Mouse (Mus musculus): ENCODE results near the gene Styx.

Gene Styx

DNA sequence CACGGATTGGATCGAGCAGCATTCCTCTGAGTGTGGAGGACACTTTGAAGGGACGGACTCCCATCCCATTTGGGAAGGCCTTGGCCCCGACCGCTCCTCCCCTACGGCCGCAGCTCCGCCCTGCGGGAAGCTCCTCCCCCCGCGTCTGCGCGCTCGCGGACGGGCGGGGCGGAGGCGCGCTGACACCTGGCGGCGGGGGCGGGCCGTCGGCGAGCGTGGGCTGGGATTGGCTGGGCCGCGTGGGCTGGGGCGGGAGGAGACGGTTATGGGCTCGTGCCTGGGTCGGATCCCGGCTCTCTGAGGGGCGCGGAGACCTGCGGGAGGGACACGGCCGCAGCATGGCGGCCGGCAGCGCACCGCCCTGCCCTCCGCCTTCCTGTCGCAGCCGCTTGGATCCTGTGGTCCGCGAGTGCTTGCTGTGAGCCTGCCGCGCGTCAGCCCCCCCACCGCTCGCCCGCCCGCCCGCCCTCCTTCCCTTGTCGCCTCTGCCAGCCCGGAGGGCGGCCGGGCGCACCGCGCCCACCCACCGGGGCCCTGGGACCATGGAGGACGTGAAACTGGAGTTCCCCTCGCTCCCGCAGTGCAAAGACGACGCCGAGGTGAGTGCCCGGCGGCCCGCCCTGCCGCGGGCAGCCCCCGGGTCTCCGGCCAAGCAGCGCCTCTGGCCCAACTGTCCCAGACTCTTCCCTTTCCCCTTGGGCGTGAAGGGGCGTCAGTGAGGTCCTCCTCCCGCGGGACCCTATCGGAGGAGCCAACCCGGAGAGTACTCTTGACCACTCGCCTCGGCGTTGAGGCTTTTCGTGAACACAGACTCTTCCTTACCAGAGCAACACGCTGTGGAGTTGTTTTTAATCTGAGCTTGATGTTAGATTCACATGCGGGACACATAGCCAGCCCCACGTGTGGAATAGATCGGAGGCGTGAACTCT, at the start of gene Styx:
Gene Styx (plus strand): TSS at position 163 of the 929 bp plus-strand sequence.
- peak; percentile 97 for DNase-seq

DNA sequence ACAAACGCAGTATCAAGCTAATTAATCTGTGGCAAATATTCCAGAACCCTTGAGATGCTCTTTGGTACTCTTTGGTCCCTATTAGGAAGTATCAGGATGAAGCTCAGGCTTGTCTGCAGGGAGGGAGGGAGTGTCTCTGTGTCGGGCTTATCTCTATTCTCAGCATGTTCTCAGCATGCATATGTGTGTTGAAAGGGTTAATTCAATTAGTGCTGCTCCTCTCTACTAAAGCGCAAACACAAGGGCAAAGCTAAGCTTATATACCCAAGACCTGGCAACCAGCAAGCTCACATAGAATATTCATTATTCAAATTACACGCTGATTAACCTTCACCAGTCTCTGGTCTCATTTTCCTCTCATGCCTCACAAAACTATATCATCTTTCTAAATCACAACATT, 47.0 kb upstream of the Styx start:
- DNase-seq = no peak

DNA sequence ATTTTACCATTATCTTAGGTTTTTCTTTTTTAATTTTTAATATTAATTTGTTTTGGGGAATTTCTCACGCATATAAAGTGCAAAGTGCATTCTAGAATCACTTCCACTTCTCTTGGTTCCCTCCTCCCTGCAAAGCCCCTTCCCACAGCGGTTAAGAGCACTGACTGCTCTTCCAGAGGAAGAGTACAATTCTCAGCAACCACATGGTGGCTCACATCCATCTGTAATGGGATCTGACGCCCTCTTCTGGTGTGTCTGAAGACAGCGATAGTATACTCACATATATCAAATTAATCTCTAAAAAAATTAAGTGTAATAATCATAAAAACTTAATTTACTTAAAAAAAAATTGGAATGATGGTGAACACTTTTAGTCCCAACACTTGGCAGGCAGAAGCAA, 46.5 kb upstream of the Styx start:
- DNase-seq = no peak

GRCm38 (mm10) chr14:45305852-45306251, 45.0 kb upstream of the Styx start:
- DNase-seq = no peak

GRCm38 (mm10) chr14:45307630-45308328, 43.1 kb upstream of the Styx start:
- DNase-seq = no peak

GRCm38 (mm10) chr14:45309646-45310045, 41.2 kb upstream of the Styx start:
- peak; percentile 50 for DNase-seq

DNA sequence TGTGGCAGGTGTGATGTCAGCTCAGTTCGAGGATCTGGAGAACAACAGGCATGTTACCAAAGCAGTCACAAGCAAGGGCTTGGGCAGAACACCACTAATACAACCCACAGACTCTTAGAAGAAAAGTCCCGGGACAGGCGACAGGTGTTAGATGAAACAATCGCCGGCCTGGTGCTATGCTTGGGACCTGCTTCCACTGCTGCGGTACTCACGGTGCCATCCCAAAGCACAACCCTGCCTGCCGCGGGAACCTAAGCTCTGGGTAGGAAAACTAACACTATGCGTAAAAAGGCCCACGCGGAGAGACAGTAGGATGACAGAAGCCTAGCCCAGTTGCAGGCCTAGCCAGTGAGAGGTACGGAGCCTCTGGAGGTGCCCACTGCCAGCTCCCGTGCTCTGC, 40.8 kb upstream of the Styx start:
- no peak for DNase-seq

DNA sequence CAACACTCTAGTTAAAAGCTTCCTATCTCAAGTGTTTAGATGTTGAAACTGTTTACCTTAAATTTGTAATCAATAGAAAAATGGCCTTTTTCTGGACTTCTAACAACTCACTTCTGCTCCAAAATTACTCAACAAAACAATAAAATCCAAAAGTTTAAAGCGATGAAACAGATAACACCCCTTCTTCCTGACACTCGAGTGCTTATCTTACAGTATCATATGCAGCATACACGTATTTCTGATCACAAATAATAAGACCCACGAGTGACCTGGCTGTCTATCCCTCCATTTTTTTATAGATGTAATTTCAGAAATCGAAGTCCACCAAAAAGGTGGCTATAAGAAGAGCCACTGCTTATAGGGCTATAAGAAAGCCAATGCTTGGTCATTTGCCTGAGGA, 34.0 kb upstream of the Styx start:
- no peak for DNase-seq

GRCm38 (mm10) chr14:45317921-45318411, 32.9 kb upstream of the Styx start:
- no peak for DNase-seq

DNA sequence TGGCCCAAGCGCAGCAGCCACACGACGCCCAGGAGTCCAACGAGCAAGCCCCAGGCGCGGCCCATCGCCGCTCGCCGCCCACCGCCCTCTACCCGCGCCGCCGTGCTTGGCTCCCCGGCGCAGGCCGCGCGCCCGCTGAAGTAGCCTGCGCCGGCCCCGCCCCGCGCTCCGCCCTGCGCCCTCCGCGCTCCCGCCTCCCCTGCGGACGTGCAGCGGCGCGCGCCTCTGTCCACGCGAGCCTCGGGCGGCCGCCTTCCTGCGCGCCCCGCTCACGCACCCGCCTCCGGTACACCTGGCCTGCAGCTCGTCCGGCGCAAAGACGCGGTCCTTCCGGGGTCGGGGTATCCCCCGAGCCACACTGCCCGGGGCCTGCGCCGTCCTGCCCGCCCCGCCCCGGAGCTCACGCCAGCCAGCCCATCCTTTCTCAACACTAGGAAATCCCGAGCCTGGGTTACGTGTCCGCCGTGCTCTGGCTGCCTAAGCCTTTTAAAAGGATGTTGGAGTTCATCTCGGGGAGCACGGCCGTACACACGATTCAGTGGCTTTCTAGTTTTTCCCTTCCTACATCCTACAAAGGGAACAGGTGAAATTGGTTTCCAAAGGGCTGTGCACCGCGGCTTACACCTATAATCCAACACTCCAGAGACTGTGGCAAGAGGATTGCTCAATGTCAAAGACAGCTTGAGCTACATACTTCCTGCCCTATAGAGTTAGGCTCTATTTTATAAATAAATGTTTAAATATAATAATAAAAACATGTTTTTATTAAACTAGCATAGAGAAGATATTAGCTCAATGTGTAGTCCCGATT, 32.3 kb upstream of the Styx start, which contains the start of gene Ero1l:
Gene Ero1l (minus strand): TSS at position 346 of the 811 bp plus-strand sequence.
- DNase-seq = peak; percentile 87

GRCm38 (mm10) chr14:45319237-45319610, 31.7 kb upstream of the Styx start:
- no peak for DNase-seq

- no peak for DNase-seq
Observed at GRCm38 (mm10) chr14:45320111-45320510, 30.8 kb upstream of the Styx start.

GRCm38 (mm10) chr14:45321067-45321466, 29.8 kb upstream of the Styx start:
- no peak for DNase-seq

DNA sequence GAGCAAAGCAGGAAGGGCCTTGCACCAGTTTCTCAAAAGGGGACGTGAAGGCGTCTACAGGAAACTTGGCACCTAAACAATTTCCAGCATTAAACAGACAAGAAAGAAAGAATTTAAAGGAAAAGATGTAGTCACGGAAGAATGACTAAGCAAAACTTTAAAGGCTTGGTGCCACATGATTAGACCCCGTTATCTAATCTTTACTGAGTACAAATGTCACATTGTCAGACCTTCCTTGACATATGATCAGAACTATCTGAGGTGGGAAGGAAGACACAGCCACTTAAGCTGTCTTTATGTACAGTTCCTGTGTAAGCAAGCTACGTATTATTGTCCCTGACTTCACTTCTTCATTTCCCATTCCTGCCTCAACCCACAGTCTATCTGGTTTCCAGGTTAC, 29.3 kb upstream of the Styx start:
- DNase-seq = no peak

GRCm38 (mm10) chr14:45322450-45322849, 28.4 kb upstream of the Styx start:
- no peak for DNase-seq

GRCm38 (mm10) chr14:45323320-45323719, 27.6 kb upstream of the Styx start:
- DNase-seq = no peak

- no peak for DNase-seq
Observed at GRCm38 (mm10) chr14:45325471-45325870, 25.4 kb upstream of the Styx start.

DNA sequence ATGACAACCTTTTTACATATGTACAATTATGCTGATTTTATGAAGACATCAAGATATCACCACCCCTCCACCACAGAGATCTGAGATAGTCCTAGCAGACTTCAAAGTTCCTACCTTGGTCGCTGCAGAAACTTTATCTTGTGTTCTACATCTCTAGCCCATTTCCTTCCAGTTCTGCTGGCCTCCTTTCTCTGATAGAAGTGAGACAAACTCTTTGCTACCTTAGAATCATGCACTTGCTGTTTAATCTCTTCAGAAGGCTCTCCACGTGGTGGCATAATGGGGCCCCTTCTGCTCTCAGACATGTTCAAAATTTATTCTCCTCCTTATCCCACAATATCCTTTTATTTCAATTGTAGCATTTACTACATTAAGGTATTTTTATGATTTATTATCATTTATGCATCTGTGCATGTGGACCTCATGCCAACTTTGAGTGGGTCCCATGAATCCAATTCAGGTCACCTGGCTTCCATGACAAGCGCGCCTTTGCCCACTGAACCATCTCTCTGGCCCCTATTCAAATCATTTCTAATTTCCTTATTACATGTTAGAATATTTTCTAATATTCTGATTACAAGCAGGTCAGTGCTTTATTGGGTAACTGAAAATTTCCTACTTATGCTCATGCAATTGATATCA, 22.7 kb upstream of the Styx start:
- no peak for DNase-seq

DNA sequence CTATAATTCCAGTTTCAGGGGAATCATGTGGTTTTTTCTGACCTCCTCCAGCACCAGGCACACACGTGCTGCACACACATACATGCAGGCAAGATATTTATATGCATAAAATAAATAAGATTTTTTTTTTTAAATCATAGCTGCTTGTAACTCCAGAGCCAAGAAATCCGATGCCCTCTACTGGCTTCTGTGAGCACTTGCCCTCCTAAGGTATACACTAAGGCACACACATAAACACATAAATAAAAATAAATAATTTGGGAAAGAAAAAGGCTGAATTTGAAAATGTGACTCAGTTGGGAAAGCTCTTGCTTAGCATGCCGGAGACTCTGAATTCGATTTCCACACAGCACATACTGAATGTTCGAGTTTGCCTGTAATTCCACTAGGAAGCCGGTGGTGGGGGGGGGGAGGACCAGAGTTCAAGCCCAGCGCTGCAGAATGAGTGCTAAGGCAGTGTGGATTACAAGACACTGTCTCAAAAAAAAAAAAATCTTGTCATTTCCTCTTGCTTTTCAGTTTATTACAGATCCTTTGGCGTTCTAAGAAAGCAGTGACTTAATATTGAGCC, 21.8 kb upstream of the Styx start:
- no peak for DNase-seq

DNA sequence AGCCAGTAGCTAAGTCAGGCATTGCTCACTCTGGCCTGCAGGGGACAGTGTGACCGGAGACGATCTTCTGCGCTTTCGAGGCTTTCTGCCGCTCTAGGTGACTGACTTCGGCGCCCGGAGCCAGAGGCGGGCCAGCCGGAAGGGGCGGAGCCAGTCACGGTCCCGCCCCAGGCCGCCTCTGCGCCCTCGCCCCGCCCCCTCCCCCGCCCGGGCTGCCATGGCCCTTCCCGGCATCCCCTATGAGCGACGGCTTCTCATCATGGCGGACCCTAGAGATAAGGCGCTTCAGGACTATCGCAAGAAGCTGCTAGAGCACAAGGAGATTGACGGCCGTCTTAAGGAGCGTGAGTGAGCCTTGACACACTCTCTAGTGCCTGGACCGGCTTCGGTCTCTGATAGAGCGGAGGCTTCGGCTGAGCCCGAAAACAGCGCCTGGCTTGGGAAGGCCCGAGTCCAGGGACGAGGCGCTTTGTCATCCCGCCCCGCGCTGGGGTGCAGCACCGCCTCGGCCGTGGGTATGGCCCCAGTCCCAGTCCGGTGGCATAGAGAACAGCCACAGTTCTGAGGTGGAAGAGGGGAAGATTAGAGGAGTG, 21.2 kb upstream of the Styx start, which contains the start of gene Psmc6:
Gene Psmc6 (plus strand): TSS at position 200 of the 593 bp plus-strand sequence.
- DNase-seq = peak; percentile 94
